Mouse (Mus musculus) c-Kit-positive CD71-negative TER-119-negative erythroid progenitor cells, embryonic 14.5 days (primary cell): ENCODE data around the gene Rorc.

ENCODE experiments used
- DNase-seq: peaks from one replicate; pipeline ENCODE4 v3.0.0-alpha.2; 2013; ENCODE audit warnings: low read depth

Gene Rorc

DNA sequence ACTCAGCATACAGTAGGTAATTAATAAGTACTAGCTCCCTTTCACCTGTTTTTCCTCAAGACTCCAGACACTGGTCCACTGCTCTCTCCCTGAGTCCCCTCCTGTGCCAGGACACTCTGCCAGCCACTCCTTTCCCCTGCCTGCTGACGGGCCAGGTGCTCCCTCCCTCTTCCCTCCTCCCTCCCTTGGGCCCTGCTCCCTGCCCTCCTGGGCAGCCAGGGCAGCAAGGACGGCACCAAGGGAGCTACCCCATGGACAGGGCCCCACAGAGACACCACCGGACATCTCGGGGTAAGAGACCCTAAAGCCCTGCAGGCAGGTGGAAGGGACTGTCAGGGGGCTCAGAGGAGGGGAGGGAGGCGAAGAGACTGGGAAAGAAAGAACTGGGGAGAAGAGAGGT, at the start of gene Rorc:
Gene Rorc (plus strand): TSS at position 154 of the 400 bp plus-strand sequence.
- no peak for DNase-seq

- DNase-seq, result no peak
Measured at GRCm38 (mm10) chr3:94328681-94329080, 43.9 kb upstream of the Rorc start.

GRCm38 (mm10) chr3:94334442-94334841, 38.2 kb upstream of the Rorc start:
- DNase-seq, result no peak

DNA sequence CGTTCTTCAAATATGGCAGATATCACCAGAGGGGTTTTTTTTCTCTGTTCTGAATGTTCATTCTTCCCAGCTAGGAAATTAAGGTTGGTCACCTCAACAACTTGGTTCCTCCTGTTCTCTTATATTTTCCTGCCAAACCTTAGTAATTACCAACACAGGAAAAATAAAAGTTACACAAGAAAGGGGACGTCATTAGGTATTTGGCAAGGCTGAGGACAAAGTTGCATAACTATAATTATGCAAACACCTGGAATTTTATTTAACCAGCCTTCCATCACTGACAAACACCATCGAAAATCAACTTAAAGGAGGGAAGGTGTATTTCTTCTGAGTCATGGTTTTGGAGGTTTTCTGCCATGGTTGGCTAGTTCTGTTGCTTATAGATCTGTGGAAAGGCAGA, 34.1 kb upstream of the Rorc start:
- no peak for DNase-seq

DNA sequence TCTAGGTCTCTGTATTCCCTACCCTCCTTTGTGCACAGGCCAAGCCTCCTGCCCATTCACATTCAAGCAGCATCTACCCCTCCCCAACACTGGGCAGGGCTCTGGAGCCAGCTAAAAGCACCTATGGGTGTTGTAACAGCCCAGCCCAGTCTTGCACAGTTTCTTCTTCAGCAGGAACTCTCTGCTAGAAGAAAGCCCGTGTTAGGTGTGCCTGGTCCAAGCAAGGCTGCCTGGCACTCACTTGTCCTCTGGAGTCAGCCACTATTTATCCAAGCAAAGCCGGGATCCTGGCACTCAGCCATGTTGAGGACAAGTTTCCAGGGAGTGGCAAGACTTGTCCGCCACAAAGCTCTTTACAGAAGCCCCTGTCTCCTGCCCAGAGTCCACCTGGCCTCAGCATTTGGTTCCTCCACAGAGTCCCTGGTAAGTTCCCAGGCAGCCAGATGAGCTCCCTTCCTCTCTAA, 30.6 kb upstream of the Rorc start, which contains the start of gene Them5:
Gene Them5 (plus strand): TSS at position 141 of the 464 bp plus-strand sequence.
- DNase-seq, result no peak

DNA sequence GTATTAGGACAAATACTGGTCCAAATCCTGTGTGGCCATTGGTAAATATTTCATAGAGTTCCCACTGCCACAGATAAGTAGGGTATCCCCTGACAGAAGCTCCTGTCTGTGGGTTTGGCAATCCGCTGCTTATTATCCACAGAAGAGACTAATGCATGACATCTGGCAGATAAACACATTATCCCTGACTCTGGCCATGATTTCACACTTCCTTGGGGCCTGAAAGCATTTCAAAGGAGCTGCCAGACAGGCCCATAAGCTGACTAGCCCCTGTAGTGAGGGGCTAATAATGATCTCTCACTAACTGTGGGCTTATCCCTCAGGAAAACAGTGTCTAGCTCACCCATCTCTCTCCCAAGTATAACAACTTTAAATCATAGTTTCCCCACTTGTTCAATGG, 30.0 kb upstream of the Rorc start:
- DNase-seq, result no peak

- no peak for DNase-seq
Measured at GRCm38 (mm10) chr3:94344182-94344581, 28.4 kb upstream of the Rorc start.

DNA sequence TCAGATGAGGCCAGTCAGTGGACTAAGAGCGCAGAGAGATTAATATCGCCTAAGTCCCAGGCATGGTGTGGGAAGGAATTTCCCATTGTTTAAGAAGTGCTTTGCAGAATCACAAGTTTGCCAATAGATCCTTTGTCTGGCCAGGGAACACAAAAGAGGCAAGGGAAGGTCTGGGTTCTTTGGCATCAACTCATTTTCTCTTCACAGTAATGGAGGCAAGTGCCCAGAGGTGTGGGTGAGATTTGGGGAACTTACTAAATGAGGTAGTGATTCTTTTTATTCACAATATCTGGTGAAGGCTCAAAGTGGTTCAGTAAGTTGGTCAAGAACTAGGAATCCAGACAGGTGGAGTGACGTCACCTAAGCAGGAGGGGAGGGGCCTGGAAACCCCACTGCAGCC, 27.7 kb upstream of the Rorc start:
- no peak for DNase-seq

DNA sequence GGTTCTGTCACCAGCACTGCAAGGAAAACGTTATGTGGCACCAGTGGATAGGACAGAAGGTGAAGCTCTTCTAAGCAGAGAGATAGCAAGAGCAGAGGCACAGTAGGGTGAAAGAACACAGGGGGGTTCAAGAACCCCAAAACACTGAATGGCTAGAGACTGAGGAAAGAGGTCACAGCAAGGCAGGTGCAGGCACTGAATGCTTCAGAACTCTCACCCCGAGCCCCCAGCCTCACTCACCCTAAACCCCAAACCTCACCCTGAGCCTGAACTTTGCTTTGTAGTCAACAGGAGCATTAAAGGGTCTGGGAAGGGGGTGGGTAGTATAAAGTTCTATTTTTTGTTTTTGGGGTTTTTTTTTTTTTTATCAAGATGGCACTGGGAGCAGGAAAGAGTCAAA, 24.4 kb upstream of the Rorc start:
- DNase-seq, result no peak

- DNase-seq, result no peak
Measured at GRCm38 (mm10) chr3:94360812-94361211, 11.8 kb upstream of the Rorc start.

DNA sequence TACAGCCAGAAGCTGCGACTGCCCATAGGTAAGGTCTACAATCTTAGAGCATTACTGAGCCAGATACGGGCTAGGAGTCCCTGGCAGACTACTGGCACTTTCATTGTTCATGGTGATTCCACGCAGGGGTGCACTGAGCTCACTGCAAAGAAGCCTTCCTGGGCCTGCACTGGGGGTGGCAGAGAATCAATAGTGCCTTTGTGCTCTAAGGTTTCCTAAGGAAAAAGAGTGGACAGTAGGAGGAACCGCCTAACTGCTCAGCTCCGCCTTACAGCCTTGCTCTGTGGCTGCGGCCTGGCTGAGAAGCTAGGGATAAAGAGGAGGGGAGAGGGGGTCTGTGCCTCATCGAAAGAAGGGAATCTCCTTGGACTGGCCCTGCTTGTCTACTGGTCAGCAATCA, 10.5 kb upstream of the Rorc start, which contains the start of gene C2cd4d:
Gene C2cd4d (plus strand): TSS at position 301 of the 400 bp plus-strand sequence.
- no peak for DNase-seq

DNA sequence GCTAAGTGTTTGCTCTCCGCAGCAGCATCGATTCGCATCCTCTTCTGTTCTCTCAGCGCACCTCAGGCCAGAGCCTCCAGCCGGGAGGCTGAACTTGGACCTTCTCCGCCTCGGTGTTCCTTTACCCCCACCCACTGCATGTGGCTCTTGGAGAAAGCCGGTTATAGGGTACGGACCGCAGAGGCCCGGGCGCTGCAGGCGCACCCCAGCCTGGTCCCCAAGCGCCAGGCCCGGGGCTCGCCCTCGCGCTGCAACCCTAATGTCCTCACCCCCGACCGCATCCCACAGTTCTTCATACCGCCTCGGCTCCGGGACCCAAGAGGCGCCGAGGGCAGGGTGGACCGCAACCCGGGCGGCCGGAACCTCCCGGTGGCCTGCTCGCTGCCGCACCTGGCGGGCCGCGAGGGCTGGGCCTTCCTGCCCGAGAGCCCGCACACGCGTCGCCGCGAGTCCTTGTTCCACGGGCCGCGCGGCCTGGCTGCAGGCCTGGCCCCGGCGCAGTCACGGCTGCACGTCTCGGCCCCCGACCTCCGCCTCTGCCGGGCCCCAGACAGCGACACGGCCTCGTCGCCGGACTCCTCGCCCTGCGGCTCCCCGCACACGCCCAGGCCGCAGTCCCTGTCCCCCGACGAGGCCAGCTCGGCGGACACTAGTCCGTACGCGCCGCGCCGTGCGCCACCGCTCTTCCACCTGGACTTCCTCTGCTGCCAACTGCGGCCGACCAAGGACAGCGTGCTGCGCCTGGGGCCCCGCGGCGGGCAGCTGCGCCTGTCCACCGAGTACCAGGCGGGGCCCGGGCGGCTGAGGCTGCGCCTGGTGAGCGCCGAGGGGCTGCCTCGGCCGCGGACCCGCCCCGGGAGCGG, 9.1 kb upstream of the Rorc start:
- no peak for DNase-seq

GRCm38 (mm10) chr3:94364154-94364526, 8.5 kb upstream of the Rorc start:
- DNase-seq, result no peak

- DNase-seq, result peak; percentile 77
Measured at GRCm38 (mm10) chr3:94366761-94367160, 5.8 kb upstream of the Rorc start.

GRCm38 (mm10) chr3:94367511-94367910, 5.1 kb upstream of the Rorc start:
- no peak for DNase-seq

DNA sequence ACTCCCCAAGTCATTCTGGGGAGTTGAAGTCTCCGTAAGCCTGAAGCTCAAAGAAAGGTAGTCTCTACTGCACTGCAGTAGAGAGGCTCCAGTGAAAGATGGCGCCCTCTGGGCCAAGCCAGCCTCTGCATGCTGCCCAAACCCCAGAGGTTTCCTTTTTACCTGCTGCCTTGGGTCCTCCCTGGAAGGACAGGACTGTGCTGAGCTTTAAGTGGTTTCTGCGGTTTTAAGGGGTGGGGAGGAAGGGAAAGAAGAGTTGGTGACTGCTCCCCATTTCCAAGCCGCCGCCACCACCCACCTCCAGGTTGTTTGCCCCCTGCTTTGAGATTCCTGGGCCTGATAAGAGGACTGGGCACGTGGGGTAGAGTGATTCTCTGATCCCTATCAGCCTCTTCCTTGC, 4.0 kb upstream of the Rorc start:
- DNase-seq, result no peak

DNA sequence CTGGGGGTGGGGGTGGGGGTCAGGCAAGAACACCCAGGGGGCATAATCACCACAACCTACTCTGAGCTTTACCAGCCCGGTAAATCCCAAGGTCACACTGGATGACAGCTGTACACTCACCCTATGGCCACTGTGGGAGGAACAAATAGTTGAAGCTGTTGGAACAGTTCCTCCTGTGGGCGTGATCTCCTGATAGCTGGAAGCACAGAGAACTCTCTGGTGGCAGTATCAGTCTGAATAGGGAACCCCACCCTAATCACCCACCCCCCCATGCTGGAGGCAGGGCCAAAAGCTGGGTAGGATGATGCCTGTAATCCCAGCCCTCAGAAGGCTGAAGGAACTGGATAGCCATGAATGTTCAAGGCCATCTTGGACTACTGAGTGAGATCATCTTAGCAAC, 2.9 kb upstream of the Rorc start:
- no peak for DNase-seq

DNA sequence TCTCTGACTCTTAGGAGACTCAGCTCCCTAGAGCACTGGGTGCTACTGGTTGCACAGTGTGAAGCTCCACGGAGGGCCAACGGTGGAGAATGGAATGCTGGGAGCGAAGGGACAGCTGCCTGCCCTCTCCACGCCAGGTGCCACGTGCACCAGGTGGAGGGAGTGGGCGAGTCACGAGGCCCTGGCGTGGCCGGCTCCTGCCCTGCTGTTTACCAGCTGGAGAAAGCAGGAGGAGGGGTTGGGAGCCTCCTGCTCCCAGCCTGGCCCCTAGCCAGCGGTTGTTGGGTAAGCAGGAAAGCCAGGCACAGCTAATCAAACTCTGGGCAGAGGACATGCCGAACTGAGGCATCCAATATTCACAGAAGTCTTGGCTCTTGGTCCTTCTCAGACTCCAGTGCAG, 957 bp upstream of the Rorc start:
- no peak for DNase-seq

DNA sequence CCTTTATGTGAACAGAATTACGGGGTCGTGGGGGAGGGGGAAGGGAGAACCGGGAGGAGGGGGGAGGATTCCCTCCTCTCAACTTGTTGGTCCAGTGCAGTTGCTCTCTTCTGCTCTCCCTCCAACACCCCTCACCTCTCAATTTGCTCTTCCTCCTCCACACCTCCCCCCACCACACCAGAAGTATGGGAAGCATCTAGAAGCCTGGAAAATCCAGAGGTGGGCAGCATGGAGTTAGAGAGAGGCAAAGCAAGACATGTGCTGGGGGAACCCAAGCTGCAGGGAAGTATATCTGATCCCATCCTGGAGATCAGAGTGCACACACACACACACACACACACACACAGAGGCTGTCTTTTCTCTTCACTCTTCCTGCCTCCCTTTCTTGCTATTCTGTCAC, 556 bp upstream of the Rorc start:
- DNase-seq, result no peak

DNA sequence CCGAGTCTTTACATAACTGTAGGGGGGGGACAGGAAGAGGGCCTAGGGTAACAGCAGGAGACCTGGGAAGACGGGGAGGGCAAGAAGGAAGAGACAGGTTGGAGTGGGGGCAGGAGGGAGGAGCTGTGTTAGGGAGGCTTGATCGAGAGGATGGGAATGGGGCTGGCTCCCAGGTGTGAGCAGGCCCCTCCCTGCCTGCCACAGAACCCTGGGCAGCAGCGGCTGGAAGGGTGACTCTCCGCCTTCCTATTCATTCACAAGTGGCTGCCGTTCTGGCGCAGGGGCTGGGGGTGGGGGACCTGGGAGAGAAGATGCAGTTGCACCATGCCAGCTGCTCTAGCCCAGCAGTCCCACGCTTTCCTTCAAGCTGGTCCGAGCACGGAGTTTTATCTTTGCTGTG, 496 bp downstream of the Rorc start:
- no peak for DNase-seq

DNA sequence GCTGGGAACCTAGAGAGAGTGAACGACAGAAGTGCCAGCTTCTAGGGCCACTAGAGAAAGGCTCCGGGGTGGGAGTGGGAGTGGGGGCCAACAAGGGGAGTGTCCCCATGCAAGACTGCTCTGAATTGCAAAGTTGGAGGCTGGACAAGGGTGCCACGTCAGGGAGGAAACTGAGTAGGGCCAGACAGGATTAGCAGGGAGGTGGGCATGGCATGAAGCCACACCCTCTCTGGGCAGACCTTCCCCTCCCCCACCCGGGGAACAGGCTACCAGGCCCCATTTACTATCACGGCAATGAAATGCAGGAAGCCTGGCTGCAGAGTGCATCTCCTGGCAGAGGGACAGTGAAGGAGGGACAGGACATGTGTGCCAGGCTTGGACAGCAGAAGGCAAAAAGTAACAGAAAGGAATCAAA, 1.0 kb downstream of the Rorc start:
- no peak for DNase-seq

DNA sequence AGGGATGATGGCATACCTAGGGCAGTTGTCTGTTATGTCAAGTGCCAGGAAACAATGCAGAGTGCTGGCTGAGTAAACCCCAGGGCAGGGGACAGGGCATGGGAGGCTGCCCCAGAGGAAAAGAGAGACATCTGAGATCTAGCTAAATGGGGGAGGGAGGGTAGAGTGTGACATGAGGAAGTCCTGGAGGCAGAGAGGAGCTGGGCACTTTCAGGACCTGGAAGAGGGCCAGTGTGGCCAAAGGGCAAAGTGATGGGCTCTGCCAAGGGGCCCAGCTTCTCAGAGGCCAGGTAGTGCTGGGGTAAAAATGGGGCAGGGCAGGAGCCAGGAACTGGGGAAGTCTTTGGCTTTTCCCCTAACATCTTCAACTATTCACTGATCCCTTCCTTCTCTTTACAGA, 2.0 kb downstream of the Rorc start:
- DNase-seq, result no peak

DNA sequence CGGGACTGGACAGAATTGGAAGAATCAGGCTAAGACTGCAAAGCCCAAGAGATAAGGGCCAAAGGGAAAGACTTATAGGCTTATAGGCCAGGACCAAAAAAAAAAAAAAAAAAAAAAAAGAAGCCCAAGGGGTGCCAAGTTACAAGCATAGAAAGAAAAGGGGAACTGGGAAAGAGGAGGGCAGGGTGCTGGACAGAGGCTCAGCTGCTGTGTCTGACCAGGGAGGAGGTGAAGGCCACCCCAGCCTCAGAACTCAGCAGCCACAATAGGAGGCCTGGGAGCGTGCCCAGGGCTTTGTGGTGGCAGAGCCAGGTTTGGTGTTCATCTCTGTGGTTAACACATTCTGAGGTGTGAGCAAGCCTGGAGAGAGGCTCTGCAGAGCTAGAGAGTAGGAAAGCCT, 2.6 kb downstream of the Rorc start:
- no peak for DNase-seq

GRCm38 (mm10) chr3:94375861-94376260, 3.3 kb downstream of the Rorc start:
- no peak for DNase-seq
